Mouse (Mus musculus) small intestine, adult 2 months (tissue): Measurements from ENCODE around the gene Slc43a3. TPM values are rescaled to one million over a fixed set of nuclear protein-coding genes. Genes with fewer than 3 reads are reported as not detected.
A peak's percentile ranks its signal among the peaks of the same experiment; 100 is the strongest.
"Not testable (repeated sequence)": the region's sequence is repeated elsewhere in the genome, so short reads cannot be mapped to it uniquely, and the experiment has no call there.

Experiments used
- H3K27ac ChIP-seq: fragments of 200-500 bp; 2 replicates; pipeline ENCODE4 v1.5.1; 2012; ENCODE audit warnings: low read depth, low read length, control low read depth, inconsistent platforms; ENCODE audit not compliant: insufficient read depth
- H3K27me3 ChIP-seq: fragments of 200-500 bp; 2 replicates; pipeline ENCODE4 v1.6.1; 2012; ENCODE audit warnings: mild to moderate bottlenecking, moderate library complexity, low read length, inconsistent platforms; ENCODE audit not compliant: control insufficient read depth, insufficient read depth
- H3K36me3 ChIP-seq: fragments of 200-500 bp; 2 replicates; pipeline ENCODE4 v1.6.1; 2012; ENCODE audit warnings: mild to moderate bottlenecking, low read length, control low read depth, inconsistent platforms; ENCODE audit not compliant: control insufficient read depth, insufficient read depth
- H3K4me1 ChIP-seq: fragments of 200-500 bp; 2 replicates; pipeline ENCODE4 v1.6.1; 2012; ENCODE audit warnings: low read length, inconsistent platforms, mixed read lengths; ENCODE audit not compliant: control insufficient read depth, insufficient read depth, insufficient read length
- H3K4me3 ChIP-seq: fragments of 200-500 bp; 2 replicates; pipeline ENCODE4 v1.5.1; 2012; ENCODE audit warnings: low read depth, mild to moderate bottlenecking, control low read depth, inconsistent platforms, low read length, moderate library complexity
- CTCF ChIP-seq: fragments of 200-500 bp; IDR thresholded peaks from 2 replicates; pipeline ENCODE4 v1.5.1; 2012; ENCODE audit warnings: low read depth, mild to moderate bottlenecking, control low read depth, inconsistent platforms, low read length, moderate library complexity, mixed read lengths; ENCODE audit not compliant: insufficient replicate concordance, insufficient read length; ENCODE audit errors: extremely low read depth
- POLR2A ChIP-seq: fragments of 200-500 bp; IDR thresholded peaks from 2 replicates; pipeline ENCODE4 v1.6.1; 2012; ENCODE audit warnings: low read depth, mild to moderate bottlenecking, control low read depth, inconsistent platforms, low read length, moderate library complexity
- WGBS: fragments of 180-500 bp; shearing (Covaris S2); methylation state at CpG from one replicate; pipeline ENCODE4 v1.1.7; 2018; 5-methylcytosine and 5-hydroxymethylcytosine counted together
- polyA plus RNA-seq: library from polyadenylated mRNA; depleted of rRNA; stranded (reverse); fragments of >200 nt; gene quantifications from 2 replicates; pipeline ENCODE4 v1.2.3, GENCODE M21; 2012

The Slc43a3 gene
- polyA plus RNA-seq, 1 experiment: 31.1 TPM

DNA sequence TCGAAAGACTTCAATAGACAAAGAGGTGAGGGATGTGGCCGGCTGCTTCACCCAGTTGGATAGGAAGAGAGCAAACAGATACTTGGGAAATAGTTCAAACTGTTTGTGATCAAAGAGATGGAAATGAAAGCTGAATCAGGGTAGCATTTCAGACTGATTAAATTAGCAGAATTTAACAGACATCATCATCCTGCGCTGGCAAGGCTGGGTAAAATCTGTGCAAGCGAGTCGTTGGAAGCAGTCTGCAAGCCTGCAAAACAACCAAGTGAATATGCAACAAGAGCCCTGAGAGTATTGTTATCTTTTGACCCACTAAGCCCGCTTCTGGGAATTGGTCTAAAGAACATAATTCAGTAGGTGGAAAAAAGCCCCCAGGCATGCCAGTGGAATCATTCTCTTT lies 43.0 kb upstream of the Slc43a3 start:
- no peak overlapping the region for H3K27ac ChIP-seq
- peaks cover 9% of the 10 kb centered on the region; the same call in 1 of the 2 replicates for H3K27me3 ChIP-seq
- H3K4me1 ChIP-seq: 0 out of 2 replicates have a peak, but pooled peaks cover 2% of the 10 kb centered on the region
- no peak overlapping the region for H3K4me3 ChIP-seq
- H3K36me3 ChIP-seq: no peaks in the 10 kb centered on the region
- TF ChIP-seq POLR2A: no peak
- TF ChIP-seq CTCF: no peak
- 57% methylated on average over 6 of the region's 6 CpGs for WGBS

DNA sequence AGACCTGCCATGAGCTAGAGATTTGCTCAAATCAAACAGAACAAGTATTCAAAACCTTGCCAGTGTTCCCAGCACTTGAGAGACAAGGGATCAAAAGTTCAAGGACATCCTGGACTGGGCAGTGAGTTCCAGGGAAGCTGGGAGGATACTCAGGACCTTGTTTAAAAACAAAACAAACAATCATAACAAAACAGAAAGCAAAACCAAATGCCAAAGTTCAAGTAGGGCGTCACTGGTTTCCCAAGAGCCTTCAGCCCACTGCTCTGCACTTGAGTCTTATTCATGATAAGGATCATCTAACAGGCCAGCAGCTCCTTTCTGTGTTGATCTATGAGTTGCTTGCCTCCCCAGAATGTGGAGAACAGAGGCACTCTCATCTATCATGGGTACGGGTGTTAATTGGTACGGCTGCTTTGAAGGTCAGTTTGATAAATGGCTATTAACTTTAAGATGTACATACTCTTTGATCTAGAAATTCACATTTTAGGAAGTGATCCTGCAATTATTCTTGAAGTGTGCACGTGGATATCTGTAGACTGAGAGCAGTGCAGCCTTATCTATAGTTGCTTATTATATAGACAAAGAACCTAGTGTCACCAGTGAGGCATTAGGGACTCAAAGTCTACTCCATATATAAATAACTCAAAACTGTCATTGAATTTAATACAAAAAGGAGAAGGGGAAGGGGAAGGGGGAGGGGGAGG lies 40.7 kb upstream of the Slc43a3 start:
- H3K36me3 ChIP-seq: no peaks in the 10 kb centered on the region
- H3K4me3 ChIP-seq: no peak overlapping the region
- H3K27me3 ChIP-seq: no peaks in the 10 kb centered on the region; the same call in 1 of the 2 replicates
- no peaks in the 10 kb centered on the region for H3K4me1 ChIP-seq
- TF ChIP-seq POLR2A: no peak
- TF ChIP-seq CTCF: no peak
- H3K27ac ChIP-seq: peak overlapping the region; percentile 57
- WGBS: 13% methylated on average over 4 of the region's 4 CpGs

DNA sequence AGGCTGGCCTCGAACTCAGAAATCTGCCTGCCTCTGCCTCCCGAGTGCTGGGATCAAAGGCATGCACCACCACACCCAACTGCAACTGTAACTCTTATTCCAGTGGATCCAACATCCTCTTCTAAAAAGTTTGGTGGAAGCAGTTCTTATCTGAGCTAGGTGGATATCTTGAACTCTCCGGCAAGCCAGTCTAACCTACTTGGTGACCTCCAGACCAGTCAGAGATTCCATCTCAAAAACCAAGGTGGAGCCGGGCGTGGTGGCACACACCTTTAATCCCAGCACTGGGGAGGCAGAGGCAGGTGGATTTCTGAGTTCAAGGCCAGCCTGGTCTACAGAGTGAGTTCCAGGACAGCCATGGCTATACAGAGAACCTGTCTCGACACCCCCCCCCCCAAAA lies 39.7 kb upstream of the Slc43a3 start:
- not testable (repeated sequence) for H3K4me3 ChIP-seq, H3K27ac ChIP-seq, H3K36me3 ChIP-seq, H3K4me1 ChIP-seq, H3K27me3 ChIP-seq
- WGBS: 80% methylated on average over 6 of the region's 6 CpGs

DNA sequence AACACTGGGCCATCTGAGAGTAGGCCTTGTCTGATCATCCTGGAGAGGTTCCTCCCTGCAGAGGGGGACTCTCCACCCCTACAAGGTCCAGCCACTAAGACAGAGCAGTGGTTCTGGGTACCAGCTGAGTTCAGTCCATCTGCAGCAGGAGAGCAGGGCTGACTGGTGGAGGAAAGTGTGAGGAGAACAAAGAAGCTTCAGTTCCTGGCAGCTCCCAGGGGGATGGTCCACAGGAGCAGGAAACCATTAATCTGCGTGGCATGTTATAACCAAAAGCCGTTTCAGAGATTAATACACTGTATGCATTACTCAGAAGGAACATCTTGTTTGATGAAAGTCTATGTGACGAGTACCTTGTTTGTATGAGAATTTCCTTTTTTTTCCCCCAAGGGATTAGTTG lies 23.7 kb upstream of the Slc43a3 start:
- no peak overlapping the region for H3K4me3 ChIP-seq
- 58% methylated on average over 3 of the region's 3 CpGs for WGBS
- H3K36me3 ChIP-seq: no peaks in the 10 kb centered on the region
- no peak overlapping the region for H3K27ac ChIP-seq
- no peak for TF ChIP-seq CTCF
- no peak for TF ChIP-seq POLR2A
- no peaks in the 10 kb centered on the region for H3K4me1 ChIP-seq
- H3K27me3 ChIP-seq: no peaks in the 10 kb centered on the region

DNA sequence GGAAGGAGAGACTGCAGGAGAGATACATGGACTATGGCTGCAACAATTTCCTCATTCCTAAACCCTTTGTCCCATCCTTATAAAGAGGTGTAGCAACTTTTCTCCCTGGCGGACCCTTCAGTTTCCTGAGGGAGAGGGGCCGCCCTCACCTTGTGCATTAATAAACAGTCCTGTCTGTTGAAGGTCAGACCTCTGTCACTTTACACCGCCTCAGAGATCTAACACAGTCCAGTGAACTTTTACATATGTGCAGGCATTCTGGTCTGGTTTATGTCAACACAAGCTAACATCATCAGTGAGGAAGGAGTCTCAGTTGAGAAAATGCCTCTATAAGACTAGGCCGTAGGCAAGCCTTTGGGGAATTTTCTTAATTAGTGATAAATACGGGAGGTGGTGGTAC lies 22.5 kb upstream of the Slc43a3 start:
- Histone ChIP-seq H3K36me3 (no peaks in the 10 kb centered on the region), H3K27me3 (no peaks in the 10 kb centered on the region), H3K27ac (no peak overlapping the region), H3K4me1 (no peaks in the 10 kb centered on the region), H3K4me3 (no peak overlapping the region)
- 84% methylated on average over 5 of the region's 5 CpGs for whole genome bisulfite sequencing
- TF ChIP-seq CTCF (no peak), POLR2A (no peak)

DNA sequence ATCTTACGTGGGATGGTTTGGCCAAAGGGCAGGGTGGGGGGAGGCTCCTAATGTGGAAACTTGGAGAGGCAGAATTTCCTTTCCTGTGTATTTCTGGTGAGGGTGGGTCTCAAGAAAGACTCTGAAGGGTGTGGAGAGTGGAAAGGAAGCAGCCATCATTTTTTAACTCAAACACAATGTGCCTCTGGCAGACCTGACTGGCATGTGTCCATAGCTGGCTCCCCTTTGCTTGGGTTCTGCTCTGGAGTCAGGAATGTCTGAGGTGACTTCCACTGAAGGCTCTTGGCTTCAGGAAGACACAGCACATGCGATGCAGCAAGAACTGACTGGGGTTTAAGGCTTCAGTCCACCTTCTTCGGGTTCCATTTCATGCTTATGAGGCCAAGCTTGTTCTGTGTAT lies 21.0 kb upstream of the Slc43a3 start:
- Histone ChIP-seq H3K4me1 (no peaks in the 10 kb centered on the region), H3K27ac (no peak overlapping the region), H3K27me3 (no peaks in the 10 kb centered on the region), H3K4me3 (no peak overlapping the region), H3K36me3 (no peaks in the 10 kb centered on the region)
- WGBS: 72% methylated on average over 3 of the region's 3 CpGs
- TF ChIP-seq CTCF (no peak), POLR2A (no peak)

DNA sequence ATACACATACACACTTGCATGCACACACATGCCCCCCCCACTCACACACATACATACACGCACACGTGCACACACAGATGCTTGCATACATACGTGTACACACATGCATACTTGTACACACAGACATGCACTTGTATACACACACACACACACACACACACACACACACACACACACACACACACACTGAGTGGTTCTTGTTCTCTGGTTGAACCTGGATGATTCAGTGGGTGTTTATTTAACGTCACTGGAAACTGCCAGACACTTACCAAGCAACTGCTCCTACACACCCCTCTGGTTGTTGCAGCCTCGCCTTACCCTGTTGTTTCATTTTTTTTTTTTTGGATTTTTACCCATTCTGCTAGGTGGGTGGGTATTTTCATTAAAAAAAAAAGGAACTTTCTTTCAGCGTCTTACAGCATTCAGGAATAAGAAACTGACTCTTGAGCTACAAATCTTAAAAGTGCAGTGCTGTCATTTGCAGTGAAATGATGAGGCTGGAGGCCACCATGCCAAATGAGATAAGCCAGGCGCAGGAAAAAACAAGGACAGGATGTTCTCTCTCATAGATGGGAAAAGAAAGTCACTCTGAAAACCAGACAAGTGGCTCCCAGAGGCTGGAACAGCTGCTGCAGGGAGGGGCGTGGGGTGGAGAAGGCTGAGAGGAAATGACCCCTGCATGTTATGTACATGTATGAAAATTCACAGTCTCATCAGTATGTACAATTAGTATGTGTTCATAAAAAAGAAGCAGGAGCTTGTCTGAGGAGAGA lies 19.6 kb upstream of the Slc43a3 start:
- WGBS: 47% methylated on average over 8 of the region's 8 CpGs
- Histone ChIP-seq H3K27me3 (no peaks in the 10 kb centered on the region), H3K27ac (peak overlapping the region; percentile 53), H3K4me3 (no peak overlapping the region), H3K36me3 (no peaks in the 10 kb centered on the region), H3K4me1 (no peaks in the 10 kb centered on the region)
- TF ChIP-seq POLR2A: no peak
- TF ChIP-seq CTCF: no peak
